Mouse (Mus musculus) right cerebral cortex, postnatal 4 days (tissue): ENCODE data around the gene Hoxb9.
A peak's percentile ranks its signal among the peaks of the same experiment; 100 is the strongest.

Source experiments
- DNase-seq: peaks from one replicate; pipeline ENCODE4 v3.0.0-alpha.2; 2022

Gene Hoxb9

GRCm38 (mm10) chr11:96267021-96267920 is 4.0 kb upstream of the Hoxb9 start:
- no peak for DNase-seq

- DNase-seq = no peak
Observed at GRCm38 (mm10) chr11:96268031-96268745, 3.1 kb upstream of the Hoxb9 start.

- no peak for DNase-seq
Observed at GRCm38 (mm10) chr11:96269869-96270268, 1.4 kb upstream of the Hoxb9 start.

GRCm38 (mm10) chr11:96271541-96272011 is 319 bp downstream of the Hoxb9 start:
- DNase-seq = no peak

GRCm38 (mm10) chr11:96272024-96272921 is 1.0 kb downstream of the Hoxb9 start:
- DNase-seq = no peak

- no peak for DNase-seq
Observed at GRCm38 (mm10) chr11:96274428-96274827, 3.2 kb downstream of the Hoxb9 start.

- DNase-seq = no peak
Observed at GRCm38 (mm10) chr11:96275896-96276295, 4.6 kb downstream of the Hoxb9 start.

GRCm38 (mm10) chr11:96277151-96278044 is 6.1 kb downstream of the Hoxb9 start:
- DNase-seq = no peak

GRCm38 (mm10) chr11:96278324-96278723 is 7.1 kb downstream of the Hoxb9 start:
- no peak for DNase-seq

GRCm38 (mm10) chr11:96278773-96279172 is 7.5 kb downstream of the Hoxb9 start:
- peak; percentile 87 for DNase-seq

- no peak for DNase-seq
Observed at GRCm38 (mm10) chr11:96279421-96280233, 8.4 kb downstream of the Hoxb9 start.

- DNase-seq = no peak
Observed at GRCm38 (mm10) chr11:96280399-96281378, 9.4 kb downstream of the Hoxb9 start.

- no peak for DNase-seq
Observed at GRCm38 (mm10) chr11:96281396-96281795, 10.1 kb downstream of the Hoxb9 start.

- no peak for DNase-seq
Observed at GRCm38 (mm10) chr11:96281855-96282570, 10.8 kb downstream of the Hoxb9 start, which contains the start of gene Hoxb8. Gene Hoxb8 (plus strand): TSS chr11:96281905.

- no peak for DNase-seq
Observed at GRCm38 (mm10) chr11:96282795-96283430, 11.7 kb downstream of the Hoxb9 start.

- peak; percentile 46 for DNase-seq
Observed at GRCm38 (mm10) chr11:96284041-96284749, 12.9 kb downstream of the Hoxb9 start.
